Mouse (Mus musculus) embryonic stem cell, embryonic (primary cell): ENCODE data around the gene Agbl2.

Experiments
- CTCF ChIA-PET, 4 experiments: fragments of 300-600 bp in 2 of 4; fragments of 350-600 bp in 2 of 4; sonication (Branson Sonifier 250); formaldehyde crosslinking; loops; one replicate each; lab custom pipeline; 2022; ENCODE audit warnings: inconsistent platforms in 2 of 4; lab: Charles Lee
- POLR2A ChIA-PET, 4 experiments: fragments of 300-600 bp in 2 of 4; fragments of 350-600 bp in 2 of 4; sonication (Branson Sonifier 250); formaldehyde crosslinking; loops; one replicate each; lab custom pipeline; 2022; ENCODE audit warnings: antibody characterized with exemption in 4 of 4, inconsistent platforms in 1 of 4; lab: Charles Lee

Gene Agbl2

DNA sequence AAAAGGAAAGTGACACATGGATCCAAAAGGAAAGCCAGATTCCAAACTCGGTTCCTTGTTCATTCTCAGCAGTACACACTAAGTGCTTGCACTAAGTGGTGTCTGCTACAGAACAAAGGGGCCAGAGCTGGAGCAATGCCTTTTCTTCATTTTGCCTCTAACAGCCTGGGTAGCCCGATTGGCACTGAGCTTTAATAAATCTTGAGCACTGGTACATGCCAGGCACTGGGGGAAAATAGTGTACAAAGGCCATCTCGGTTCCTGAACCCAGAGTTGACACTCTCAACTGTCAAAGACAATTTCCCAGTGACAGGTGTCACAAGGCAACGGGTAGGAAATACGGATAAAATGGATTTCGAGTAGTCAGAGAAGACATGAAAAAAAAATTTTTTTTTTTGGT is 63.6 kb downstream of the Agbl2 start:
- ChIA-PET POLR2A (interaction anchor here in 3 of 4 experiments (0.7 to 1.4 kb wide), 10 partner anchors 13 to 266 kb away, joined by 3 to 5 read pairs (median 3); partner anchors contain the start of gene Rapsn (in 1 of the 3)), CTCF (no interaction called here)

DNA sequence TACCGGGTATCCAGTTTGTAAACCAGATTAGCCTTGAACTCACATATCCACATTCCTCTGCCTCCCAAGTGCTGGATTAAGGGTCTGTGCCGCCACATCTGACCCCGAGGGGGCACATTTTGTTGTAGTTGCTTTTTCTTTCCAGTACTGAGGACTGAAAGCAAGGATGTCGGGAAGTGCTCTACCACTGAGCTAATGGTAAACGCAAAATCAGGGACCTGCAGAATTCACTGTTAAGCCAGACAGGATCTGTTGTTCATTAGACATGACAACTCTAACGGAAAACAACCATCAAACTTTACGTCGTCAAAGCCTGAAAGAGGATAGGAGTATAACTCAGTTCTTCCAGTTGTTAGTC is 64.0 kb downstream of the Agbl2 start:
- CTCF ChIA-PET = no interaction called here
- POLR2A ChIA-PET = interaction anchor here in 3 of 4 experiments (0.7 to 1.3 kb wide), 8 partner anchors 13 to 266 kb away, joined by 3 to 5 read pairs (median 3); partner anchors contain the start of gene Rapsn (in 1 of the 3)

DNA sequence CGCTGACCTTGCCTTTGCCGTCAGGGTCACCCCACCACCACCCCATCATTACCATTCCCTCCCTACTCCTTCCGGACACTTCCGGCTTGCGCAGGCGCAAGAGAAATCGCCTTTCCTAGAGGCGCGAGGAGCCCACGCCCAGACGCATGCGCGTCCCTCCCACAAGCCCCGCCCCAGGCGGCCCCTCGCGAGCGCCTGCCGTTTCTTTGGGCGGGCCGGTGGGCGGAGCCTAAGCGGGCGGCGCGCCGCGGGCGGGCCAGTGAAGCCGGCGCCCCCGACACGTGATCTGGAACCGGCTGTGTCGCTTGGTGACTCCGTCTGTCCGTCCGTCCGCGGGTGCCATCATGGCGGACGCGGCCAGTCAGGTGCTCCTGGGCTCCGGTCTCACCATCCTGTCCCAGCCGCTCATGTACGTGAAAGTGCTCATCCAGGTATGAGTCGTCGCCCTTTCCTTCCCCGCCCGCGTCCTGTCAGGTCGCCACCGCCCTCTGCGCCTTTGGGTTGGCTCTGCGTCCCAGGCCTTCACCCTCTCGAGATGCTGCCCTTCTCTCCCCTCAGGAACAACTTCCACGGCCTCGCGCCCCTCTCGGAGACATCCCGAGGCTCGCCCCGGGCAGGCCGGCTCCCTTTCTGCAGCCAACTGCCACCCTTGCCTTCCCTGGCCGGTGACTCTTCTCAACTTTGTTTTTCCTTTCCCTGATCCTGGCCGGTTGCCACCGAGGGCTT is 64.6 kb downstream of the Agbl2 start, which contains the start of gene Mtch2:
TSS of gene Mtch2 (plus strand) at position 201 of the 726 bp plus-strand sequence.
- ChIA-PET CTCF (no interaction called here), POLR2A (interaction anchor here in 3 of 4 experiments (0.7 to 1.2 kb wide), 9 partner anchors 14 to 188 kb away, joined by 3 to 5 read pairs (median 3); partner anchors contain the start of gene Rapsn (in 1 of the 3))

DNA sequence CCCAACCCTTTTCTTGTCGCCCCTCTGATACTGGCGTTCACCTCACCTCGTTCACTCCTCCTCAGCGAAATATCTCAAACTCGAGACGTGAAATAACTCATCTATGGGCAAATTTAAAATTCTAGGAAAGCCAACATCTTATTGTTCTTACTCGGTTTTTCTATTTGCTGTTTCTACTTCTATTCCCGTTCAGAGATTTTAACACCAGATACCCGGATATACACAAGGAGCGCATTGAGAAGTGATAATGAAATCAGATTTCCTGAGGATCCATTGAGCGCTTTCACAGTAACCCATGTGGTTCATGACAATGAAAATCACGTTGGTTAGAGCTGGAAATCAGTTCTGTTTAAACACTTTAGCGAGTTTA is 65.1 kb downstream of the Agbl2 start:
- CTCF ChIA-PET = no interaction called here

DNA sequence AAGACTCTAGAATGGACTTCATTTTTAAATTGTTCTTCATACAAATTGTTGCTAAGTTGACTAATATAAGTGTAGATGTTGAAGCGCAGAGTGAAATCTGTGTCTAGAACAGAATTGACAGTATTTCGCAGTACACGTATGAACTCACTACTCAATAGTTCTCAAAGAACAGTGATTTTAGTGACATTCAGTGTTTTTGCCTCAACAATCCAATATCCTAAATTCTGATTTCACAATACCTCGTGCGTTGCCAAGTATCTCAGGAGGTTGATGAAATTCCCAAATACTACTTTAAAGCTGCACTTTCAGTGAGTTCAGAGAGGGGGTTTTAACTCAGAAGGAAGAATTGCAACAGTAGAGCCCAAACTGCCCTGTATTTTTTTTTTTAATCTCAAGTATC is 65.8 kb downstream of the Agbl2 start:
- ChIA-PET POLR2A (interaction anchor here in 1 of 4 experiments (0.9 to 1.4 kb wide), 5 partner anchors 17 to 57 kb away, joined by 3 to 5 read pairs (median 3); partner anchors contain the start of gene C1qtnf4), CTCF (no interaction called here)

More for the DNA sequence above, 65.1 kb downstream of the Agbl2 start:
- POLR2A ChIA-PET = interaction anchor here in 1 of 4 experiments (0.9 to 1.4 kb wide), 4 partner anchors 18 to 58 kb away, joined by 3 to 5 read pairs (median 3); no protein-coding TSS in a partner anchor

DNA sequence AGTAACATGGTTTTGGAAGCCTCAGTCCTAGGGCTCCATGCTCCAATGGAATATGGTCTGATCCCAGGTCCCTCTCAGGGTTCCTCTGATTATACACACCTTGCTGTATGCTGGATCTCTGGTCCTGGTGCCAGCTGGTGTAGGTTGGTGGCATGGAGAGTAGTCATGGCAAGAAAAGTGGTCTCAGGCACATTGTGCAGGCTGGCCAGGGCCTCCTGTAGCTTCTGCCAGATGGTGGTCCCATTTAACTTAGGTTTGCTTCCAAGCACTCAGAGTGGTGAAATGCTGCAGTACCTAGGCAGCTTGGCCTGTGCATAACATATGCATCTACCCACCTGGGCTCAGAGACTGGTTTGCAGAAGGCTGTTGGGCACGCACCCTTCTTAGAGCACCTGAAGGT is 67.9 kb downstream of the Agbl2 start:
- CTCF ChIA-PET = no interaction called here
- POLR2A ChIA-PET = interaction anchor here in 3 of 4 experiments (0.6 to 3.6 kb wide), 4 partner anchors 15 to 631 kb away, joined by 3 to 16 read pairs (median 4); no protein-coding TSS in a partner anchor

DNA sequence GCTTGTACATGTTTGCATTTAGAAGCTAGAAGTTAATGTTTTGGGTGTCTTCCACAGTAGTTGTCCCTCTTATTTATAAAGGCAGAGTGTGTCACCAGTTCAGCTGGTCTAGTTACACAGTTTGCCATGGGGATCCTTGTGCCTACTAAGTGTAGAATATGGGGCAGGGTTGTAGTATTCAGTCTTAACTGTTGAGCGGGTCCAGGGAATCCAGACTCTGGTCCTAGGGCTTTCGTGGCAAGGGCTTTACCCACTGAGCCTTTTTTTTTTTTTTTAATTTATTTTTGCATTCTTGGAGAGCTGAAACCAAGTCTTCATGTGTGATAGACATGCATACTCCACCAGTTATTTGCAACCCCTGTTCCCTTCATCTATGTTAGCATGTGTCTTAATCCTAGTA is 79.0 kb downstream of the Agbl2 start:
- ChIA-PET CTCF (no interaction called here), POLR2A (interaction anchor here (0.7 to 3.3 kb wide), 7 partner anchors 10 to 250 kb away, joined by 3 to 14 read pairs (median 4); no protein-coding TSS in a partner anchor)

DNA sequence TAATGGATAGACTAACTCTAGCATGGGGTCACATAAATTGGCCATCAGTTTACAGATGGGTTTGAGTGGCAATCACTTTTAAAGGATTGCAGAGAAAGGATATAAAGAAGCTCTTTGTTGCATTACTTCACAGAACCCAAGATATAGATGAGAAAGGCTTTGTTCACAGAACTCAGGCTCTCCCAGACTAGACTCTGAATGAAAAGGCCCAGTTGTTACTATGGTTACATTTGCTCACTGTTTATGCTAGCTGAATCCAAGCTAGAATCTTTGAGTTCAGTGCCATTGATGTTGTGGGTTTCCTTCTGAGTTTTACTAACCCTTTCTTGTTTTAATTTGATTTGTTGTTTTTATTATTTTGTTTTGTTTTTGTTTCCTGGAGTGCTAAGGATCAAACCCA is 81.7 kb downstream of the Agbl2 start:
- ChIA-PET POLR2A (interaction anchor here in 2 of 4 experiments (0.6 to 3.7 kb wide), 5 partner anchors 10 to 119 kb away, joined by 3 to 16 read pairs (median 4); partner anchors contain the start of gene Fnbp4 (in 1 of the 2)), CTCF (interaction anchor here in 1 of 4 experiments (0.6 kb wide), 1 partner anchor 82 kb away, joined by 3 read pairs; no protein-coding TSS in a partner anchor)

DNA sequence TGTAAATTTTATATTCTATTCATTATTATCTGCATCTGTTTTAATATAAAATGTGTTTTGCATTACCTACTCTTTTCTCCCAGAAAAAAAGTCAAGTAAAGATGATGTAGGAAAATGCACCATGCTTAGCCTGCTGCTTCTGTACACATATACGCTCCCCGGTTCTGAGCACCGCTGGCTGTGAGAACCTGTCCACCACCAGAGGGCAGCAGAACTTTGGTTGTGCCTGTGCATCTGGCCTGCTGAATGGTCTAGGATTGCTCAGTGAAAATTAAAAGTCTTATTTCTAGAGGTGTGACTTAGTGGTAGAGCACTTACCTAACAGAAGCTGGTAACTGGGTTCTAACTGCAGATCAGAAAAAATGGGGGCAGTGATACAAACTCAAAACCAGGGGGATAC is 84.0 kb downstream of the Agbl2 start:
- ChIA-PET POLR2A (interaction anchor here in 3 of 4 experiments (0.8 to 3.7 kb wide), 22 partner anchors 8 to 204 kb away, joined by 3 to 16 read pairs (median 4); partner anchors contain the start of genes C1qtnf4 (in 2 of the 3), Fnbp4 (in 1 of the 3), Kbtbd4 (in 1 of the 3) and Ndufs3 (in 1 of the 3)), CTCF (interaction anchor here (0.6 to 2.4 kb wide), 27 partner anchors 8 to 249 kb away, joined by 3 to 10 read pairs (median 4); partner anchors contain the start of genes C1qtnf4 (in 1 of the 4) and Slc39a13 (in 1 of the 4))

DNA sequence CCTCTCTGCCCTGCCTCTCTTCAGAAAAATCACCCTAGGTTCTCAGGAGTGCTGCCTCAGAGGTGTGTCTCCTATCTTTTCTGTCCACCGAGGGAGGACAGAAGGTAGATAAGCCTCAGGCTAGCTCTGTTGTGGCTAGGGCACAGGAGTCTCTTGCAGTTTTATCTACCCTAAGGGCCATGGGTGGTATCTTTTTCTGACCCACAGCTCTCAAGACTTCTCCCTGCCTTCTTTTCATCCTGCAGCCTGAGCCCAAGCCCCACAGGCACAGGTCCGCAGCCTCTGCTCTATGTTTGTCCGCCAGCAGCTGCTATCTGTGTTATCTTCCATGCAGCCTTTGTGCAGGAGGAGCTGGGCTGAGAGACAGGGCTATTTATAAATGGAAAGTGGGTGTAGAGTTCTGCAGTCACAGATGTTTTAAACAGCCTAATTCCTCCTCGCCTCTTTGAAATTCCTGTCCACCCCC is 87.6 kb downstream of the Agbl2 start:
- ChIA-PET POLR2A (interaction anchor here in 3 of 4 experiments (0.6 to 3.3 kb wide), 9 partner anchors 8 to 237 kb away, joined by 3 to 14 read pairs (median 5); partner anchors contain the start of gene C1qtnf4 (in 1 of the 3)), CTCF (interaction anchor here in 1 of 4 experiments (0.6 kb wide), 1 partner anchor 323 kb away, joined by 5 read pairs; no protein-coding TSS in a partner anchor)

DNA sequence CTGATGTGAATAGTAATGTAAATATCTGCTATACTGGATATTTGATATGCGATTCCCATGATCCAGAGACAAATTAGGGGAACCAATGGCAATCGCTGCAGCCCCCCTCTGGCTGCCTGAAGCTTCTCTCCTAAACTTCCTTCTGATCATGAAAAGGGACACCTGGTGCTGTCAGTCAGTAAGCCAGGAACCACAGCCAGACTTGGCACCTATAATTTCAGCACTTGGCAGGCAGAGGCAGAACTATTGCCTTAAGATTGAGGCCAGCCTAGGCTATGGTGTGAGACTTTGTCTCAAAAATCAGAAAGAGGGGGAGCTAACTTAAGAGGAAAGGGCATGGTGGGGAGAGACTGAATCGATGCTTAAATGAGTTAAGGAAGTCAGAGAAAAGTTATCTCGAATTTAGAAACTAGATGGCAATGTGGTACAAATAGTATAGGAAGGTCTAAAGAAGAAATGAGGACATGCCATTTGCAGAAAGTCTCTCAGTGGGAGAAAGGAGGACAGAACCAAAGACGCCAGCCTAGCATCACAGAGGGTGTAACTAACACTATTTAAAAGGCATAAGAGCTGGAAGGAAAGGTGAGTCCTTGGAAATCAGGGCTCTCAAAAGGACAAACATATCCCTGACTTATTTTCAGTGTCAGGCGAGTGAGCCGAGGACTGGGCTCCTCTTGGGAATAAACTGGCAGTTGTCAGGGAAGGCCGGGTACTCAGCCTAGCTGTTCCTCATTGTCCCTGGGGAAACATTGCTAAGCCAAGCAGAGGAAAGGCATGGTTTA is 88.8 kb downstream of the Agbl2 start:
- POLR2A ChIA-PET = interaction anchor here in 2 of 4 experiments (0.8 to 3.3 kb wide), 13 partner anchors 10 to 164 kb away, joined by 3 to 14 read pairs (median 4); partner anchors contain the start of genes C1qtnf4 (in 1 of the 2) and Rapsn (in 1 of the 2)

DNA sequence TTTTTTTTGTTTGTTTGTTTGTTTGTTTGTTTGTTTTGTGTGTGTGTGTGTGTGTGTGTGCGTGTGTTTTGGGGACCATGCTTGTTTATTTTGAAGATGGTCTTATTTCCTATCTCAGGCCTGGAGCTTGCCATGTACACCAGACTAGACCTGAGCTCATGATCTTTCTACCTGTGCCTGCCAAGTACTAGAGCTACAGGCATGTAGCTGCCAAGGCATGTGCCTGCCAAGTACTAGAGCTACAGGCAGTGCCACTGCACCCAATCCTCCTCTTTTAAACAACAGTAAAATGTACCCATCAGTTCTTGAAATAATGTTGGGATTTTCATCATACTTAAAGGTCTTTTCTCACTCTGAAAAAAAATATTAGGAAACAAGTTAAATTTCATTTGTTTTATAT is 91.5 kb downstream of the Agbl2 start:
- CTCF ChIA-PET = interaction anchor here in 1 of 4 experiments (0.7 kb wide), 1 partner anchor 105 kb away, joined by 4 read pairs; no protein-coding TSS in a partner anchor
- POLR2A ChIA-PET = interaction anchor here in 3 of 4 experiments (0.6 to 1.6 kb wide), 4 partner anchors 10 to 42 kb away, joined by 3 to 5 read pairs (median 3); partner anchors contain the start of gene C1qtnf4 (in 1 of the 3)

More for the DNA sequence above, 88.8 kb downstream of the Agbl2 start:
- CTCF ChIA-PET = interaction anchor here in 1 of 4 experiments (0.5 kb wide), 1 partner anchor 13 kb away, joined by 3 read pairs; no protein-coding TSS in a partner anchor

GRCm38 (mm10) chr2:90875239-90875638 is 92.7 kb downstream of the Agbl2 start:
- CTCF ChIA-PET = interaction anchor here in 1 of 4 experiments (1.0 kb wide), 1 partner anchor 9 kb away, joined by 4 read pairs; no protein-coding TSS in a partner anchor
- POLR2A ChIA-PET = interaction anchor here in 2 of 4 experiments (0.6 to 1.6 kb wide), 3 partner anchors 10 to 26 kb away, joined by 3 to 5 read pairs (median 3); partner anchors contain the start of gene C1qtnf4 (in 1 of the 2)

GRCm38 (mm10) chr2:90877584-90878259 is 95.2 kb downstream of the Agbl2 start:
- ChIA-PET CTCF (interaction anchor here in 1 of 4 experiments (0.8 kb wide), 1 partner anchor 11 kb away, joined by 3 read pairs; no protein-coding TSS in a partner anchor), POLR2A (interaction anchor here in 2 of 4 experiments (0.7 to 1.5 kb wide), 8 partner anchors 8 to 26 kb away, joined by 3 to 5 read pairs (median 3); no protein-coding TSS in a partner anchor)

DNA sequence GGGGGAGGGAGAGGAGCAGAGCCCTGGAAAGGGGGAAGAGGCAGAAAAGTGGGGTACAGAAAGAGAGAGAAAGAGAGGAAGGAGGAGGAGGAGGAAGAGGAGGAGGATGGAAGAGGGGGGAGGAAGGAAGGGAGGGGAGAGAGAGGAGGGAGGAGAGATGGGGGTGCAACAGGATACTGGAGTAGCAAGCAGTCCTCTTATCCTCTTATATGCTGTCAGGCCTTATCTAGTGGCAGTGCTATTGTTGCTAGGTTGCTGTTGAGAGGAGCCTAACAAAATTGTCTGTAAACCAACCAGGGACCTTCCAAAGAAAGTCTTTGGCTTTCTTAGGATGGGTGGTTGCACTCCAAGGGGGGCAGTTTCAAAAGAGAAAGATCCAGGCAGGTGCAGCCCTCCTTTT is 96.9 kb downstream of the Agbl2 start:
- CTCF ChIA-PET = no interaction called here
- POLR2A ChIA-PET = interaction anchor here in 2 of 4 experiments (0.9 to 2.2 kb wide), 4 partner anchors 10 to 26 kb away, joined by 3 to 4 read pairs (median 3); no protein-coding TSS in a partner anchor

DNA sequence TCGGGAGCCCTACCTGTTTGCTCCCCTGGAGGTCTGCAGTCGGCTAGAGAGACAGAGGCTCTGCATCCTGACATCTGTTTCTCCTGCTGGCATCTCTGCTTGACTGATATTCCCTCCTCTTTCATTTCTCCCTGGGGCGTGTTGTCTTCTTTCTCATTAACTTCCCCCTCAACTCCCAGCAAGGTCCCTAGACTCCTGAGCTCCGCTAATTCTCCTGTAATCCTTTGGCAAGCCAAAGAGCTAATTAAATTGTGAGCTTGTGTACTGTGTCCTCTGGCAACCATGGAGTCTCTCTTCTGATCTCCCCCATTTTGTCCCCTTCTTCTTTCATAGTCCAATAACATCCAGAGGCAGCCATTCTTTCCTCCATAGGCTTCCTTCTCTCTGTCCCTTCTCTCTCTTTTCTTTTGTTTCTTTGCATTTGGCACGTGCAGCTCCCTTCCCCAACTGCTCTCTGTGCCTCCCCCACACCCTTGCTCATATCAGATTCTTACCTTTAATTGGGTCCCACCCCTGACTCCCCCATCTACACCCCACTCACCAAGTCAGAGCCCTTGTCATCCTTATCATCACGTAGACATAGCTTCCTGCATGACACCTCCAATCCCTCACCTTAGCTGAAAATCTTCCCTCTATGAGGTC is 97.7 kb downstream of the Agbl2 start:
- CTCF ChIA-PET = interaction anchor here in 1 of 4 experiments (0.5 kb wide), 1 partner anchor 11 kb away, joined by 6 read pairs; no protein-coding TSS in a partner anchor

More for the DNA sequence above, 97.7 kb downstream of the Agbl2 start:
- POLR2A ChIA-PET = interaction anchor here in 3 of 4 experiments (0.6 to 2.2 kb wide), 6 partner anchors 9 to 78 kb away, joined by 3 to 6 read pairs (median 4); no protein-coding TSS in a partner anchor
